Mouse (Mus musculus) cortical plate, adult 2 months (tissue): Measurements from ENCODE around the gene Medag. TPM values are rescaled to one million over a fixed set of nuclear protein-coding genes. Genes with fewer than 3 reads are reported as not detected.
A peak's percentile ranks its signal among the peaks of the same experiment; 100 is the strongest.

Source experiments
- H3K27ac ChIP-seq: fragments of 200-500 bp; 2 replicates; pipeline ENCODE4 v1.5.1; 2012; ENCODE audit warnings: low read length, control low read depth, inconsistent platforms; ENCODE audit not compliant: insufficient read depth
- H3K4me1 ChIP-seq: fragments of 200-500 bp; 2 replicates; pipeline ENCODE4 v1.6.1; 2011; ENCODE audit warnings: low read length; ENCODE audit not compliant: control insufficient read depth, insufficient read depth
- H3K4me3 ChIP-seq: fragments of 200-500 bp; 2 replicates; pipeline ENCODE4 v1.5.1; 2011; ENCODE audit warnings: mild to moderate bottlenecking, low read length, control low read depth; ENCODE audit not compliant: insufficient read depth
- CTCF ChIP-seq: fragments of 200-500 bp; IDR thresholded peaks from 2 replicates; pipeline ENCODE4 v1.5.1; 2011; ENCODE audit warnings: mild to moderate bottlenecking, control low read depth, low read length; ENCODE audit not compliant: insufficient read depth; ENCODE audit errors: extremely low read depth
- POLR2A ChIP-seq: fragments of 200-500 bp; IDR thresholded peaks from 2 replicates; pipeline ENCODE4 v1.6.1; 2011; ENCODE audit warnings: mild to moderate bottlenecking, low read length, control low read depth; ENCODE audit not compliant: insufficient read depth; ENCODE audit errors: extremely low read depth
- polyA plus RNA-seq: library from polyadenylated mRNA; depleted of rRNA; stranded (reverse); fragments of >200 nt; gene quantifications from 2 replicates; pipeline ENCODE4 v1.2.3, GENCODE M21; 2012

Gene Medag
- polyA plus RNA-seq, 1 experiment: 10.5 TPM

DNA sequence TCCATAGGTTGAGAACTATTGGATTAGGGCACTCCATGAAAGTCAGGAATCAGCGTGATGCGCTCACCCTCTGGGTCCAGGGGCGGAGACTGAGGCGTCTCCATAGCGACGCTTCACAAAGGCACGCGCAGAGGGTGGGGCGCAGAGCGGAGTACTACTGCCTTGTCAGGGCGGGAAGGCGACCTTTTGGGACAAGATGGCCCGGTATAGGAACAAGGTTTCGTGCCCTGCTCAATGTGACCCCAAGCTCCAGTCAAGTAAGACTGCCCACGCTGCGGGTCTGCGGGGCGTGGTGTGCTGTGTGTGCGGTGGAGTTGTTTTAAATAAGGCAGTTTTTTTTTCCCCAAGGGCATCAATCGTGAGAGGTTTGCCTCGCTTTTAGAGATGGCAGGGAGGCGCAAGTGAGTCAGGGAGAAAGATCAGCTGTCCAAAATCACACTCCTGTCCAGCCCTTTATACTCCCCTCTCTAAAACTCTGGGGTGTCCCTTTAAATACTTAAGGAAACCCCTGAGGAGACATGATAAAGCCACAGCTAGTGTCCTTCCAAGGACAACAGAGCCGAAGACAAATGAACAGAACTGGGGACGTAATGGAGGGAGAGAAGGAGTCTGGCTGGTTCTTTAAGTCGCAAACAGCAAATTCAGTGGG, 28.1 kb downstream of the Medag start, which contains the start of gene Tex26:
Gene Tex26 (plus strand): TSS at position 130 of the 649 bp plus-strand sequence.
- TF ChIP-seq POLR2A (0 out of 2 replicates have a peak, but pooled peaks have one; percentile 22), CTCF (no peak)
- Histone ChIP-seq H3K4me1 (peaks cover 6% of the 10 kb centered on the region), H3K4me3 (peak within 1 kb of the TSS; percentile 36), H3K27ac (no peak within 1 kb of the TSS)

DNA sequence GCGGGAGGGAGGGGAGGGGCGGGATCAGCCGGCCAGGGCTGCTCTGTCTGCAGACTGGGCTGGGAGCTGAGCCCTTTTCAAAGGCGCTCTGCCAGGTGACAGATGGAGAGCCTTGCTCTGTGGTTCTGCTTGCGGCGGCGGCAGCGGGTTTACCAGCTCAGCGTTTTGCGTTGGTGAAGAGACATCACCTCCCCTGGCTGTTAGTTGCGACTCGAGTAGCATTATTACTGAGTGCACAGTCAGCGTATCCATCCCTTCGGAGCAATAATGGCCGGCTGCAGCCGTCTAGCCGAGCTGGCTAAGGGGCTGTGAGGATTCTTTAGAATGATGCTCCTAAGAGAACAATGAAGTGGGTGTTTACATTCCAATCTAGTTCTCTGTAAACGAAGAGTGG, 28.6 kb downstream of the Medag start:
- peaks cover 6% of the 10 kb centered on the region for H3K4me1 ChIP-seq
- no peak overlapping the region for H3K27ac ChIP-seq
- peak overlapping the region; percentile 36 for H3K4me3 ChIP-seq
- TF ChIP-seq CTCF (no peak), POLR2A (peak; percentile 41; the same call in 1 of the 2 replicates)

DNA sequence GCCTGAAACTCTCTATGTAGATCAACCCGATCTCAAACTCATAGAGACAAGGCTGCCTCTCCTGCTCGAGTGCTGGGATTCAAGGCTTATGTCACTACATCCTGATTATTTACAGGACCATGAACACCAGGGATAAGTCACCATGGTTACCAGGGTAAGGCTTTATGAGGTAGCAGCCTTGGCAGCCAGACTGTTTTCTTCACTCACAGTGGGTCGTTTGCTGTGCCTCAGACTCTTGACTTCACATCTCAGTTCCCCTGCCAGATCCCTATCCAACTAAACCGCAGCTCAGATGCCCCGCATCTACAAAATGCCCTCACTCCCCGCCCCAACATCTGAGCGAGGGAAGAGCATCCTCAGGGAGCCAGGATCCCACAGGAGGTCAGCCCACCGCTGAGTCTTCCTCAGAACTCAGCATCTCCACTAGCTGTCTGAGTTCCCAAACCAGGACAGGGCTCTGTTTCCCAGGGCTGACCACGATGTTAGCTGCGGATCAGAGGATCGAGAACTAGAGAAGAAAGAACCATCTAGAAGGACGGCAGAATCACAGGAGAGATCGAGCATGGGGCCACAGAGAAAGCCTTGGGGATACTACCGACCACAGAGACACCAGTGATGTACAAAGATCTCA, 30.2 kb downstream of the Medag start:
- Histone ChIP-seq H3K4me1 (peaks cover 6% of the 10 kb centered on the region), H3K4me3 (no peak overlapping the region), H3K27ac (no peak overlapping the region)
- TF ChIP-seq POLR2A: no peak
- TF ChIP-seq CTCF: no peak

GRCm38 (mm10) chr5:149442277-149442660, 30.7 kb downstream of the Medag start:
- Histone ChIP-seq H3K4me1 (peaks cover 6% of the 10 kb centered on the region), H3K4me3 (no peak overlapping the region), H3K27ac (no peak overlapping the region)
- TF ChIP-seq CTCF (no peak), POLR2A (no peak)

GRCm38 (mm10) chr5:149444451-149444850, 32.9 kb downstream of the Medag start:
- no peak overlapping the region for H3K27ac ChIP-seq
- TF ChIP-seq POLR2A (no peak), CTCF (no peak)
- H3K4me1 ChIP-seq: peaks cover 6% of the 10 kb centered on the region
- H3K4me3 ChIP-seq: no peak overlapping the region

DNA sequence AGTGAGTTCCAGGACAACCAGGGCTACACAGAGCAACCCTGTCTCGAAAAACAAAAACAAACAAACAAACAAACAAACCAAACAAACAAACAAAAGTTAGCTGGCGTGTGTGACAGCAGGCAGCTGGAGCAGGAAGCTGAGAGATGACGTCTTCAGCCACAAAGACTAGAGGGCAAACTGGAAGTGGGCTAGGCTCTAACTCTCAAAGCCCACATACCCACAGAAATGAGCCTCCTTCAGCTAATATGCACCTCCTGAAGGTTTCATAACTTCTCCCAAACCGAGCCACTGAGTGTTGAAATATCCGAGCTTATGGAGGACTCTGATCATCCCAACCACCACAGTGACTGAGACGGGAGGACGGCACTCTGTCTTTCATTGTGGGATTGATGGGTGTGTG, 34.9 kb downstream of the Medag start:
- Histone ChIP-seq H3K27ac (no peak overlapping the region), H3K4me3 (no peak overlapping the region), H3K4me1 (peaks cover 4% of the 10 kb centered on the region)
- TF ChIP-seq POLR2A (no peak), CTCF (no peak)

- peak; percentile 16; the same call in 1 of the 2 replicates for TF ChIP-seq CTCF
- no peak for TF ChIP-seq POLR2A
- Histone ChIP-seq H3K4me1 (peaks cover 1% of the 10 kb centered on the region; the same call in 1 of the 2 replicates), H3K27ac (no peak overlapping the region)
Observed at GRCm38 (mm10) chr5:149447733-149448132, 36.2 kb downstream of the Medag start.

DNA sequence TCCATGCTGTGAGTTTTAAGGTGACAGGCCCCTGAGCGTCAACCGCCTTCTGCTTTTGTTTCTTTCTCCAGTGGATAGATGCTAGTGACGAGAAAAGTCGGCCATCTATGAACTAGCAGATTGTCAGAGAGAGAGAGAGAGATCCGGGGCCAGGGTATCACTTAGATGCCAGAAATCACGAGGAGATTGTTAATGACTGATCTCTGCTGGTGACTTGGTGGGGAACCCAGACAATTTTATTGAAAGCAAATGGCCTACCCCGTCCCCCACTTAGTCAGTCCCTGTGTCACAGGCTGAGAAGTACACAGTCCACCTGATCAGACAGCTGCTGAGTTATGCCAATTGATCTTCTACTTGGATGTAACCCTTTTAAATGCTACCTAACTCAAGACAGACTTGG, 37.9 kb downstream of the Medag start:
- H3K27ac ChIP-seq: no peak overlapping the region
- no peak overlapping the region for H3K4me3 ChIP-seq
- H3K4me1 ChIP-seq: peaks cover 1% of the 10 kb centered on the region; the same call in 1 of the 2 replicates
- TF ChIP-seq CTCF: no peak
- TF ChIP-seq POLR2A: no peak

More at GRCm38 (mm10) chr5:149447733-149448132, 36.2 kb downstream of the Medag start:
- H3K4me3 ChIP-seq: no peak overlapping the region

DNA sequence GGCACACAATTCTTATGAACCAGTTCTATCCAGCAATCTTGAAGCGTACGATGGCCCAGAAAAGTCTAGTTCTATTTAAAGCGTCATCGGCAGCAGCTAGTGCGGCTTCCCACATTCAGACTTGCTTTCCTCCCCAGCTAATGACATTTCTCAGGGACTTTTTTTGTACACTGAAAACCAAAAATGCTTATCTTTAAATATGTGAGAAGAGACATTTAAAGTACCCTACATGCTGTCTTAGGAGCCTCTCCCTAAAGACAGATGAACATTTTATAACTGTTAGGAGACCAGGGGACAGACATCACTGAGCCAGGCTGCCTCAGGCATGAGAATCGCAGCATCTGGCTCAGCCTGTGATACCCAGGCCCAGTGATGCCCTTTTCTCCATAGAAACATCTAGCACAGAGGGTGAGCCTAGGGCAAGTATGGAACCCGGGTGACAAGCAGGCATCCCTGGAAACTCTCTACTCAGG, 39.7 kb downstream of the Medag start:
- Histone ChIP-seq H3K27ac (no peak overlapping the region), H3K4me1 (peaks cover 1% of the 10 kb centered on the region; the same call in 1 of the 2 replicates)

GRCm38 (mm10) chr5:149454281-149454680, 42.7 kb downstream of the Medag start:
- Histone ChIP-seq H3K4me3 (no peak overlapping the region), H3K4me1 (peaks cover 1% of the 10 kb centered on the region; the same call in 1 of the 2 replicates), H3K27ac (no peak overlapping the region)
- TF ChIP-seq CTCF (peak; percentile 59), POLR2A (no peak)

More for the DNA sequence above, 39.7 kb downstream of the Medag start:
- H3K4me3 ChIP-seq: no peak overlapping the region
- TF ChIP-seq POLR2A (no peak), CTCF (no peak)

- TF ChIP-seq POLR2A: no peak
- no peak for TF ChIP-seq CTCF
- Histone ChIP-seq H3K4me3 (no peak overlapping the region), H3K4me1 (no peaks in the 10 kb centered on the region; the same call in 1 of the 2 replicates), H3K27ac (no peak overlapping the region)
Observed at GRCm38 (mm10) chr5:149456544-149456943, 45.0 kb downstream of the Medag start.
